Mouse (Mus musculus): ENCODE results near the gene Ifrd2.
"Not testable (repeated sequence)": the region's sequence is repeated elsewhere in the genome, so short reads cannot be mapped to it uniquely, and the experiment has no call there.

- not testable (repeated sequence) for TF ChIP-seq CTCF (IDR thresholded peaks at IDR 0.05; ENCODE audit: extremely low read depth, insufficient read length, insufficient replicate concordance, low read depth, low read length); POLR2A (IDR thresholded peaks at IDR 0.05; ENCODE audit: low read depth, low read length)
These were observed 21.9 kb upstream of the Ifrd2 start for GRCm38 (mm10) chr9:107565556-107565955.

Measured in small intestine, adult 2 months (tissue).